In the genomic region with DNA sequence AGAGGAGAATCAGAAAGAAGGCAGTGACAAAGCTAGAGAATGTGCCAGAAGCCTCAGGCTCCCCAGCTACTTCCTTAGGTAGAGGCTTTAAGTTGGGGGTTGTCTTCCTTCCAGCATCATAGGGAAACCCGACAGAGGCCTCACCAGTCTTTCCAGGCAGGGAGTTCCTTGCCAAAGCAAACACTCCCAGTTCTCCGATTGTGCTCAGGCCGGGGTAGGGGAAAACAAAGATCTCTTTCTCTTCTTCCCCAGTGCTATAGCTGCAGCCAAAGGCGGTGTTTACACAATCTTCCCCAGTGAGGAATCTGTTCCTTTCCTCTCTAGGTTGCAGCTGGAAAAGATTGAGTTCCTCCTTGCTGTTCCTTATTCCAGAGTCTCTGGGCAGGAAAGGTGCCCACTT, we compare ENCODE assay signal across 10 mouse cellular contexts. TPM values are rescaled to one million over a fixed set of nuclear protein-coding genes. Genes with fewer than 3 reads are reported as not detected.
DNase-seq lines count a peak whose midpoint lies in the region; ATAC-seq and TF ChIP-seq lines count a peak whose summit lies in the region.
"Had no signal": no experiment of that assay in that cellular context is flagged by ENCODE, and none has a peak within 500 bp of the region (broad histone marks: within the 10 kb centered on the region; RNA-seq: fewer than 3 reads in every experiment).

No protein-coding gene starts in this region.

- no peak overlapping the region for H3K4me3 ChIP-seq in kidney, adult 2 months (ENCODE audit: insufficient read depth, low read depth, low read length)
- no peak overlapping the region for H3K4me3 ChIP-seq in embryonic facial prominence, embryonic 11.5 days (ENCODE audit: low read depth, low read length)
- H3K4me3 ChIP-seq in thymus, adult 2 months (ENCODE audit: control insufficient read depth, insufficient read depth, low read length), result no peak overlapping the region
- H3K4me3 ChIP-seq: liver, embryonic 13.5 days had no signal

- ATAC-seq in embryonic facial prominence, embryonic 11.5 days (replicated peaks; ENCODE audit: insufficient number of reproducible peaks, low FRiP score, low TSS enrichment, low read depth), result 0 out of 2 replicates have a peak, but pooled peaks have one; percentile 56
- ATAC-seq: Patski had no signal

- TF ChIP-seq CTCF in kidney, adult 2 months (conservative IDR thresholded peaks at IDR 0.05; ENCODE audit: insufficient read depth, insufficient read length, low read depth, low read length), result no peak
- no peak for TF ChIP-seq CTCF in thymus, adult 2 months (IDR thresholded peaks at IDR 0.05; ENCODE audit: borderline replicate concordance, control insufficient read depth, extremely low read depth, insufficient read depth, low read length, poor library complexity)

- intact Hi-C loops in heart, postnatal 36 days (cut with DNase I), result no loop called here

- H3K9ac ChIP-seq in embryonic facial prominence, embryonic 11.5 days (replicated peaks; ENCODE audit: low read length), result no peak overlapping the region
- H3K9ac ChIP-seq: liver, embryonic 13.5 days had no signal

- TF ChIP-seq POLR2A in kidney, adult 2 months (IDR thresholded peaks at IDR 0.05; ENCODE audit: low read depth, low read length), result no peak
- TF ChIP-seq POLR2A in thymus, adult 2 months (IDR thresholded peaks at IDR 0.05; ENCODE audit: control insufficient read depth, extremely low read depth, insufficient read depth, low read length, poor library complexity), result no peak

- no peak overlapping the region for H3K4me2 ChIP-seq in embryonic facial prominence, embryonic 11.5 days (ENCODE audit: low read depth, low read length)
- H3K4me2 ChIP-seq: liver, embryonic 13.5 days had no signal

- H3K27ac ChIP-seq in kidney, adult 2 months (ENCODE audit: insufficient read depth, low read depth, low read length), result no peak overlapping the region
- peak overlapping the region; percentile 64 for H3K27ac ChIP-seq in embryonic facial prominence, embryonic 11.5 days (replicated peaks; ENCODE audit: low read depth, low read length)
- H3K27ac ChIP-seq in thymus, adult 2 months (ENCODE audit: control insufficient read depth, insufficient read depth, low read length), result no peak overlapping the region
- H3K27ac ChIP-seq: liver, embryonic 13.5 days had no signal

- 36% methylated on average over 4 of the region's 4 CpGs for WGBS in kidney, adult 2 months
- 5% methylated on average over 4 of the region's 4 CpGs for WGBS in embryonic facial prominence, embryonic 11.5 days
- WGBS in thymus, adult 2 months, result 80% methylated on average over 4 of the region's 4 CpGs

- H3K9me3 ChIP-seq in embryonic facial prominence, embryonic 11.5 days (replicated peaks; ENCODE audit: control insufficient read depth, low read length), result no peaks in the 10 kb centered on the region
- H3K9me3 ChIP-seq: liver, embryonic 13.5 days had no signal

- peak; percentile 21 to 34 for DNase-seq in kidney, postnatal 4 days
- DNase-seq in kidney, adult 2 months, result no peak
- peak; percentile 57 for DNase-seq in embryonic facial prominence, embryonic 11.5 days (ENCODE audit: low spot score)
- DNase-seq in heart, postnatal 36 days, result peak; percentile 38 to 39
- peak; percentile 55 for DNase-seq in lung, postnatal 14 days
- DNase-seq in thymus, adult 2 months, result no peak
- DNase-seq in adrenal gland, postnatal 10 days, result no peak
- no peak for DNase-seq in frontal cortex, postnatal 25 days (ENCODE audit: low spot score in 2 of 2)
- DNase-seq: liver, embryonic 13.5 days had no signal

- peaks cover 5% of the 10 kb centered on the region; the same call in 1 of the 2 replicates for H3K36me3 ChIP-seq in kidney, adult 2 months (ENCODE audit: control insufficient read depth, insufficient read depth, low read length)
- H3K36me3 ChIP-seq in embryonic facial prominence, embryonic 11.5 days (replicated peaks; ENCODE audit: control insufficient read depth, insufficient read depth, low read depth, low read length), result no peaks in the 10 kb centered on the region
- peaks cover 9% of the 10 kb centered on the region for H3K36me3 ChIP-seq in thymus, adult 2 months (ENCODE audit: control insufficient read depth, insufficient read depth, low read length)

- H3K27me3 ChIP-seq in kidney, adult 2 months (replicated peaks; ENCODE audit: control insufficient read depth, insufficient read depth, low read length), result no peaks in the 10 kb centered on the region
- H3K27me3 ChIP-seq in embryonic facial prominence, embryonic 11.5 days (ENCODE audit: control insufficient read depth, insufficient read depth, low read length), result no peaks in the 10 kb centered on the region
- H3K27me3 ChIP-seq in thymus, adult 2 months (ENCODE audit: control insufficient read depth, insufficient read depth, low read length), result no peaks in the 10 kb centered on the region
- H3K27me3 ChIP-seq: liver, embryonic 13.5 days; Patski had no signal

- no peaks in the 10 kb centered on the region for H3K4me1 ChIP-seq in kidney, adult 2 months (ENCODE audit: control insufficient read depth, insufficient read depth, low read length)
- H3K4me1 ChIP-seq in embryonic facial prominence, embryonic 11.5 days (ENCODE audit: control insufficient read depth, insufficient read depth, low read length), result no peaks in the 10 kb centered on the region
- no peaks in the 10 kb centered on the region for H3K4me1 ChIP-seq in thymus, adult 2 months (replicated peaks; ENCODE audit: control insufficient read depth, insufficient read depth, low read length)

RNA-seq across cellular contexts. Expression of a gene that starts 15.5 kb away (rescaled TPM):
- 563 and 636 TPM in 2 replicates for polyA plus RNA-seq in kidney, adult 2 months (2012; rRNA removed)
- polyA plus RNA-seq in embryonic facial prominence, embryonic 11.5 days (2014; fragmentation: Nextera tagmentation; extraction: Ambion mirVana), result 60.4 and 79.9 TPM in 2 replicates
- 10 to 100 TPM; 42.5 to 46.1 TPM for total RNA-seq in heart, postnatal 36 days (2021)
- polyA plus RNA-seq in thymus, adult 2 months (2012; rRNA removed), result 378 and 434 TPM in 2 replicates
- 10 to 100 TPM; 41.9 to 42.3 TPM for total RNA-seq in adrenal gland, postnatal 10 days (2021)

RNA-seq across cellular contexts. Expression of a gene that starts 31.4 kb away (rescaled TPM):
- polyA plus RNA-seq in kidney, adult 2 months (2012; rRNA removed), result 78.9 and 84.6 TPM in 2 replicates
- polyA plus RNA-seq in embryonic facial prominence, embryonic 11.5 days (2014; fragmentation: Nextera tagmentation; extraction: Ambion mirVana), result 13.7 and 17.4 TPM in 2 replicates
- 10 to 100 TPM; 52.3 to 56.5 TPM for total RNA-seq in heart, postnatal 36 days (2021)
- polyA plus RNA-seq in thymus, adult 2 months (2012; rRNA removed), result 129 and 140 TPM in 2 replicates
- 10 to 100 TPM; 68.5 to 80.8 TPM for total RNA-seq in adrenal gland, postnatal 10 days (2021)

RNA-seq across cellular contexts. Expression of a gene that starts 31.8 kb away (rescaled TPM):
- polyA plus RNA-seq in kidney, adult 2 months (2012; rRNA removed), result not detected in 2 replicates
- 0.20 and 0.21 TPM in 2 replicates for polyA plus RNA-seq in embryonic facial prominence, embryonic 11.5 days (2014; fragmentation: Nextera tagmentation; extraction: Ambion mirVana)
- 1 to 10 TPM in 1 of 2 experiments, under 1 TPM in 1; 0.94 to 1.1 TPM for total RNA-seq in heart, postnatal 36 days (2021)
- not detected in 2 replicates for polyA plus RNA-seq in thymus, adult 2 months (2012; rRNA removed)
- 1 to 10 TPM in 1 of 2 experiments, not detected in 1; 1.5 TPM for total RNA-seq in adrenal gland, postnatal 10 days (2021)
- polyA plus RNA-seq: liver, embryonic 13.5 days; Patski had no signal

Comparison
In these comparisons a context has a peak if more than half of its experiments do, and no peak if none do; other contexts are left out.
1. DNase-seq: peak in kidney, postnatal 4 days (2 of 2), embryonic facial prominence, embryonic 11.5 days (single experiment), heart, postnatal 36 days (2 of 2) and lung, postnatal 14 days (single experiment); none in kidney, adult 2 months (single experiment), thymus, adult 2 months (single experiment), adrenal gland, postnatal 10 days (single experiment) and frontal cortex, postnatal 25 days (0 of 2).